Mouse (Mus musculus) adrenal gland, postnatal 36 days (tissue): ENCODE data around the gene Apbb1. TPM values are rescaled to one million over a fixed set of nuclear protein-coding genes. Genes with fewer than 3 reads are reported as not detected.

Experiments
- DNase-seq, 2 experiments: peaks; one replicate each; pipeline ENCODE4 v3.0.0; 2021; ENCODE audit warnings: mixed read lengths in 1 of 2
- total RNA-seq, 2 experiments: library from RNA; stranded (reverse); gene quantifications; 2 replicates each; pipeline ENCODE4 v1.2.3; 2021

Gene Apbb1
- total RNA-seq, 2 experiments from 2014 or later = 11.4 to 11.5 TPM

GRCm38 (mm10) chr7:105570756-105571155 is 10.7 kb downstream of the Apbb1 start:
- DNase-seq = no peak

- DNase-seq = no peak
Measured at GRCm38 (mm10) chr7:105569512-105570496, 11.6 kb downstream of the Apbb1 start.

GRCm38 (mm10) chr7:105568988-105569471 is 12.4 kb downstream of the Apbb1 start:
- peak; percentile 17 to 25 for DNase-seq

GRCm38 (mm10) chr7:105568583-105568982 is 12.9 kb downstream of the Apbb1 start:
- no peak for DNase-seq

GRCm38 (mm10) chr7:105565071-105565836 is 16.2 kb downstream of the Apbb1 start:
- no peak for DNase-seq

- no peak for DNase-seq
Measured at GRCm38 (mm10) chr7:105563367-105563766, 18.1 kb downstream of the Apbb1 start.

- no peak for DNase-seq
Measured at GRCm38 (mm10) chr7:105562317-105562716, 19.1 kb downstream of the Apbb1 start.

- no peak for DNase-seq
Measured at GRCm38 (mm10) chr7:105559016-105559415, 22.4 kb downstream of the Apbb1 start.

- no peak for DNase-seq
Measured at GRCm38 (mm10) chr7:105557671-105558070, 23.8 kb downstream of the Apbb1 start.

- no peak for DNase-seq
Measured at GRCm38 (mm10) chr7:105556406-105556805, 25.0 kb downstream of the Apbb1 start.

- DNase-seq = no peak
Measured at GRCm38 (mm10) chr7:105555571-105555970, 25.9 kb downstream of the Apbb1 start.

- peak; percentile 92 to 94 for DNase-seq
Measured at GRCm38 (mm10) chr7:105554212-105554942, 27.1 kb downstream of the Apbb1 start, which contains the start of gene Smpd1. Gene Smpd1, plus strand, starts transcription at chr7:105554360.

GRCm38 (mm10) chr7:105553456-105554211 is 27.8 kb downstream of the Apbb1 start:
- DNase-seq = no peak

- no peak for DNase-seq
Measured at GRCm38 (mm10) chr7:105549035-105549434, 32.4 kb downstream of the Apbb1 start.

GRCm38 (mm10) chr7:105547970-105548369 is 33.5 kb downstream of the Apbb1 start:
- DNase-seq = no peak

- no peak for DNase-seq
Measured at GRCm38 (mm10) chr7:105545986-105546385, 35.5 kb downstream of the Apbb1 start.

GRCm38 (mm10) chr7:105534162-105534561 is 47.3 kb downstream of the Apbb1 start:
- DNase-seq = no peak

GRCm38 (mm10) chr7:105528094-105528493 is 53.4 kb downstream of the Apbb1 start:
- DNase-seq = no peak

- DNase-seq = peak; percentile 21 to 33
Measured at GRCm38 (mm10) chr7:105527306-105527937, 54.0 kb downstream of the Apbb1 start.

- no peak for DNase-seq
Measured at GRCm38 (mm10) chr7:105524222-105524621, 57.2 kb downstream of the Apbb1 start.

GRCm38 (mm10) chr7:105520201-105520600 is 61.3 kb downstream of the Apbb1 start:
- peak; percentile 15 to 26 for DNase-seq
